Mouse (Mus musculus): Measurements from ENCODE around the gene Ints3. TPM values are rescaled to one million over a fixed set of nuclear protein-coding genes. Genes with fewer than 3 reads are reported as not detected.

The Ints3 gene
- polyA plus RNA-seq (2015; fragmentation: Nextera tagmentation; extraction: Ambion mirVana) = 27.6 and 28.5 TPM in 2 replicates

- peak within 1 kb of the TSS; percentile 84 for H3K4me2 ChIP-seq (replicated peaks)
- peak within 1 kb of the TSS; percentile 88 for H3K27ac ChIP-seq (replicated peaks)
- H3K27me3 ChIP-seq = no peaks in the 10 kb centered on the region
- under 1% methylated on average over 52 of the region's 52 CpGs for WGBS
- ATAC-seq (ENCODE audit: insufficient number of reproducible peaks, low FRiP score, low TSS enrichment, low read depth) = peak; percentile 100
- peak within 1 kb of the TSS; percentile 52 for H3K4me3 ChIP-seq (replicated peaks)
- peaks cover 26% of the 10 kb centered on the region for H3K4me1 ChIP-seq
- peak within 1 kb of the TSS; percentile 59 for H3K9ac ChIP-seq
- no peaks in the 10 kb centered on the region for H3K36me3 ChIP-seq
- no peaks in the 10 kb centered on the region for H3K9me3 ChIP-seq (replicated peaks)
Observed at GRCm38 (mm10) chr3:90433381-90434020, at the start of gene Ints3. Gene Ints3, minus strand, starts transcription at chr3:90433622.

GRCm38 (mm10) chr3:90475831-90476611, 42.6 kb upstream of the Ints3 start, which contains the start of gene Ilf2:
Gene Ilf2, plus strand, starts transcription at chr3:90476126.
- ATAC-seq (ENCODE audit: insufficient number of reproducible peaks, low FRiP score, low TSS enrichment, low read depth) = peak; percentile 99
- H3K9me3 ChIP-seq (replicated peaks) = no peaks in the 10 kb centered on the region
- WGBS = 1% methylated on average over 45 of the region's 45 CpGs
- peak within 1 kb of the TSS; percentile 95 for H3K27ac ChIP-seq (replicated peaks)
- H3K9ac ChIP-seq = peak within 1 kb of the TSS; percentile 93
- H3K4me2 ChIP-seq (replicated peaks) = peak within 1 kb of the TSS; percentile 60
- H3K27me3 ChIP-seq = no peaks in the 10 kb centered on the region
- peak within 1 kb of the TSS; percentile 93 for H3K4me3 ChIP-seq (replicated peaks)
- H3K36me3 ChIP-seq = peaks cover 31% of the 10 kb centered on the region
- H3K4me1 ChIP-seq = peaks cover 8% of the 10 kb centered on the region

DNA sequence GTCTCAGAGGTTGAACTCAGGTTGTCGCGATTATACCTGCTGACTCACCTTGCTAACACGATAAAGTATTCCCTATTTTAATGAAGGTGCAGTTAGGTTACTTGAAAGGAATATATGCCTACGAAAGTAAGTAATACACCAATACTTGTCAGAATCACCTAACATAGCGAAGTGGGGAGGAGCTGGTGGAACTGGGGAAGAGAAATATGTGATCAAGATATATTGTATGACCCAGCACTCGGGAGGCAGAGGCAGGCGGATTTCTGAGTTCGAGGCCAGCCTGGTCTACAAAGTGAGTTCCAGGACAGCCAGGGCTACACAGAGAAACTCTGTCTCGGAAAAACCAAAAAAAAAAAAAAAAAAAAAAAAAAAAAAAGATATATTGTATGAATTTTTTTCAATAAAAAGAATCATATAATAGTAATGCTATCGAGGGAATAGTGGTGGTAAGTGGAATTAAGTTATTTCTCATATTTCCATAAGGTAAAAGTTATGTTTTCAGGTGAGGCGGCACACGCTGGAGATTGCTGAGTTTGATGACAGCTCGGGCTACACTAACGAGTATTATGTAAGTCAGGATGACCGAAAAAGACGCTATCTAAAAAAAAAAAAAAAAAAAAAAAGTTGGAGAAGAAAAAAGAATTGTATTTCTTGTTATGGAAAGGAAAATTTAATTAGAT, 41.9 kb upstream of the Ints3 start:
- Histone ChIP-seq H3K4me1 (peaks cover 8% of the 10 kb centered on the region), H3K27me3 (no peaks in the 10 kb centered on the region), H3K4me2 (replicated peaks) (0 out of 2 replicates have a peak overlapping the region, but pooled peaks have one; percentile 25), H3K9ac (no peak overlapping the region), H3K9me3 (replicated peaks) (no peaks in the 10 kb centered on the region), H3K36me3 (peaks cover 23% of the 10 kb centered on the region), H3K27ac (replicated peaks) (no peak overlapping the region), H3K4me3 (replicated peaks) (peak overlapping the region; percentile 93)
- 39% methylated on average over 16 of the region's 16 CpGs for WGBS
- ATAC-seq (ENCODE audit: insufficient number of reproducible peaks, low FRiP score, low TSS enrichment, low read depth) = peak; percentile 4; the same call in 1 of the 2 replicates

DNA sequence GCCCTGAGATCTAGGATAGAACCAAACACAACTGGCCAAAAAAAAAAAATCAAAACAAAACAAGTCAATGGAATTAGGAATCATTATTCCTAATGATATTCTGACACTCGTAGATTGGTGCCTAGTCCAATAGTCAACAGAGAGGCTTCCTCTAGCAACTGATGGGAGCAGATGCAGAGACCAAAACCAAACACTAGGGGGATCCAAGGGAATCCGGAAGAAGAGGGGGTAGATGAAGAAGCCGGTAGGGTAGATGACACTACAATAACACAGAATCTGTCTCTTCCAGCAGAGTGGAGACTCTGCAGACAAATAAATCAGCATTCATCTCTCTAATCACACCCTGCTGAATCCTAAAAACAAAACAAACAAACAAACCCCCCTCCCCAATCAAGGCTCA, 38.8 kb upstream of the Ints3 start:
- no peak overlapping the region for H3K4me2 ChIP-seq (replicated peaks)
- H3K4me1 ChIP-seq = peaks cover 5% of the 10 kb centered on the region
- no peak overlapping the region for H3K4me3 ChIP-seq (replicated peaks)
- no peaks in the 10 kb centered on the region for H3K36me3 ChIP-seq
- no peaks in the 10 kb centered on the region for H3K27me3 ChIP-seq
- H3K9ac ChIP-seq = no peak overlapping the region
- H3K9me3 ChIP-seq (replicated peaks) = no peaks in the 10 kb centered on the region
- no peak for ATAC-seq (ENCODE audit: insufficient number of reproducible peaks, low FRiP score, low TSS enrichment, low read depth)
- H3K27ac ChIP-seq (replicated peaks) = no peak overlapping the region
- 26% methylated on average over 3 of the region's 3 CpGs for WGBS

- H3K4me2 ChIP-seq (replicated peaks) = no peak overlapping the region
- 91% methylated on average over 10 of the region's 10 CpGs for WGBS
- peaks cover 17% of the 10 kb centered on the region for H3K4me1 ChIP-seq
- ATAC-seq (ENCODE audit: insufficient number of reproducible peaks, low FRiP score, low TSS enrichment, low read depth) = no peak
- no peaks in the 10 kb centered on the region for H3K36me3 ChIP-seq
- no peak overlapping the region for H3K27ac ChIP-seq (replicated peaks)
- H3K9ac ChIP-seq = no peak overlapping the region
- H3K4me3 ChIP-seq (replicated peaks) = no peak overlapping the region
- no peaks in the 10 kb centered on the region for H3K9me3 ChIP-seq (replicated peaks)
- H3K27me3 ChIP-seq = peaks cover 35% of the 10 kb centered on the region
Observed at GRCm38 (mm10) chr3:90467618-90468300, 34.3 kb upstream of the Ints3 start.

GRCm38 (mm10) chr3:90466311-90466766, 32.9 kb upstream of the Ints3 start:
- peaks cover 17% of the 10 kb centered on the region for H3K4me1 ChIP-seq
- H3K9ac ChIP-seq = no peak overlapping the region
- H3K9me3 ChIP-seq (replicated peaks) = no peaks in the 10 kb centered on the region
- H3K36me3 ChIP-seq = no peaks in the 10 kb centered on the region
- WGBS = under 1% methylated on average over 15 of the region's 15 CpGs
- ATAC-seq (ENCODE audit: insufficient number of reproducible peaks, low FRiP score, low TSS enrichment, low read depth) = 0 out of 2 replicates have a peak, but pooled peaks have one; percentile 18
- H3K4me2 ChIP-seq (replicated peaks) = peak overlapping the region; percentile 88
- H3K27me3 ChIP-seq = peaks cover 46% of the 10 kb centered on the region
- H3K27ac ChIP-seq (replicated peaks) = no peak overlapping the region
- H3K4me3 ChIP-seq (replicated peaks) = peak overlapping the region; percentile 44

GRCm38 (mm10) chr3:90465686-90466310, 32.4 kb upstream of the Ints3 start, which contains the start of gene Npr1:
Gene Npr1, minus strand, starts transcription at chr3:90465866.
- ATAC-seq (ENCODE audit: insufficient number of reproducible peaks, low FRiP score, low TSS enrichment, low read depth) = peak; percentile 35; the same call in 1 of the 2 replicates
- under 1% methylated on average over 43 of the region's 49 CpGs for WGBS
- peak within 1 kb of the TSS; percentile 88 for H3K4me2 ChIP-seq (replicated peaks)
- H3K4me1 ChIP-seq = peaks cover 17% of the 10 kb centered on the region
- no peaks in the 10 kb centered on the region for H3K9me3 ChIP-seq (replicated peaks)
- 0 out of 2 replicates have a peak within 1 kb of the TSS, but pooled peaks have one; percentile 21 for H3K9ac ChIP-seq
- H3K27ac ChIP-seq (replicated peaks) = no peak within 1 kb of the TSS
- peak within 1 kb of the TSS; percentile 44 for H3K4me3 ChIP-seq (replicated peaks)
- no peaks in the 10 kb centered on the region for H3K36me3 ChIP-seq
- H3K27me3 ChIP-seq = peaks cover 46% of the 10 kb centered on the region

DNA sequence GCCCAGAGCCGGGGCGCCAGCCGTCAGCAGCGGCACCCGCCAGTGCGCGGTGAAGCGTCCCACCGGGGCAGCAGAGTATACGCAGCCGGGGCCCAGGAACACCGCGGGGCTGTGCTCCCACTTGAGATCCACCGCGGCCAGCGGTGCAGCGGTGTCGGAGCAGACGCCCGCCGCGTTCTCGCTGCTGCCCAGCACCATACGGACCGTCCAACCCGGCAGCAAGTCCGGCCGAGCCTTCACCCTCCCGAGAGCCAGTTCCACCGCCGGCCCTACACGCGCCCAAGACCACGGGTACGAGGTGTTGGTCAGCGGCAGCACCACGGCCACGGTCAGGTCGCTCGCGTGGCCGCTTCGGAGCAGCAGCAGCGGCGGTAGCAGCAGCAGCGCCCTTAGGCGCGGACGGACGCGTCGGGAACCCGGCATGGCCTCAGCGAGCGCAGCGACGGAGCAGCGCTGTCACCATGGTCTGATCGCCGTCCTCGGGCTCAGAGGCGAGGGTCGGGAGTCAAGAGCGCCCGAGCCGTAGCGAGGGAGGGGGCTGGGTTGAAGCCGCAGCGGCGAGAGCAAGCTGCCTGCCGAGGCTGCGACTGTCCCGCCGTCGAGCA, 31.8 kb upstream of the Ints3 start:
- peak overlapping the region; percentile 88 for H3K4me2 ChIP-seq (replicated peaks)
- peaks cover 46% of the 10 kb centered on the region for H3K27me3 ChIP-seq
- H3K27ac ChIP-seq (replicated peaks) = no peak overlapping the region

DNA sequence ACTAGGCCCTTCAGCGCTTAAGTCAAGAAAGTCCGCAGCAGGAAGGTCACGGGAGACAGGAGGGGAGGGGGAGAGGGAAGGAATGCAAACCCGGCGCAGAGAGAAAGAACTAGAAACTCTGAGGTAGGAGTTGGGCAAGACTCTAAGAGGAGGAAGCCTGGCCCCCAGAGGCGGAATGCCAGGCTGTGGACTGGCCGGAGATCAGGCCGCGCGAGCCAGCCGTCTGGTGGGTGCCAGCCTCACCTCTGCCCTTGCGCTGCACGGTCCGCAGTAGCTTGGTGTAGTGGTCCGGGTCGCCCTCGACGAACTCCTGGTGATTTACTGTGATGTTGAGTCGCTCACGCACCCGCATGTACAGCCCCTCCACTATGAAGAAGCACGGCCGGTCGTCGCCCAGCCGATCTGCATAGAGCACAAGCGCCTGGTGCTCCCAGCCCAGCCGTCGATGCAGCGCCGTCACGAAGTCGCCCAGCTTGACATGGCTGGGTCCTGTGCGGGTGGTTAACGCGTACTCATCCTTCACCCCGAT, 31.2 kb upstream of the Ints3 start:
- Histone ChIP-seq H3K27ac (replicated peaks) (no peak overlapping the region), H3K4me2 (replicated peaks) (peak overlapping the region; percentile 88), H3K27me3 (peaks cover 46% of the 10 kb centered on the region), H3K4me1 (peaks cover 17% of the 10 kb centered on the region), H3K36me3 (no peaks in the 10 kb centered on the region), H3K9me3 (replicated peaks) (no peaks in the 10 kb centered on the region), H3K4me3 (replicated peaks) (peak overlapping the region; percentile 44), H3K9ac (0 out of 2 replicates have a peak overlapping the region, but pooled peaks have one; percentile 21)
- 12% methylated on average over 37 of the region's 37 CpGs for WGBS
- ATAC-seq (ENCODE audit: insufficient number of reproducible peaks, low FRiP score, low TSS enrichment, low read depth) = no peak

More for the DNA sequence above, 31.8 kb upstream of the Ints3 start:
- ATAC-seq (ENCODE audit: insufficient number of reproducible peaks, low FRiP score, low TSS enrichment, low read depth) = no peak
- Histone ChIP-seq H3K4me1 (peaks cover 17% of the 10 kb centered on the region), H3K36me3 (no peaks in the 10 kb centered on the region), H3K9me3 (replicated peaks) (no peaks in the 10 kb centered on the region), H3K9ac (0 out of 2 replicates have a peak overlapping the region, but pooled peaks have one; percentile 21), H3K4me3 (replicated peaks) (peak overlapping the region; percentile 44)
- WGBS = 1% methylated on average over 74 of the region's 75 CpGs

GRCm38 (mm10) chr3:90462579-90462978, 29.2 kb upstream of the Ints3 start:
- Histone ChIP-seq H3K27ac (replicated peaks) (no peak overlapping the region), H3K4me1 (peaks cover 17% of the 10 kb centered on the region), H3K4me2 (replicated peaks) (no peak overlapping the region), H3K27me3 (peaks cover 46% of the 10 kb centered on the region), H3K9me3 (replicated peaks) (no peaks in the 10 kb centered on the region), H3K4me3 (replicated peaks) (no peak overlapping the region), H3K36me3 (no peaks in the 10 kb centered on the region), H3K9ac (no peak overlapping the region)
- 31% methylated on average over 7 of the region's 7 CpGs for WGBS
- ATAC-seq (ENCODE audit: insufficient number of reproducible peaks, low FRiP score, low TSS enrichment, low read depth) = no peak

All from embryonic facial prominence, embryonic 15.5 days (tissue).